Mouse (Mus musculus) cerebellum, postnatal 10 days (tissue): Measurements from ENCODE around the gene Dnajc10.

Experiments
- DNase-seq, 2 experiments: peaks; one replicate each; pipeline ENCODE4 v3.0.0; 2021; ENCODE audit warnings: mixed read lengths in 2 of 2

Dnajc10 gene

GRCm38 (mm10) chr2:80354531-80354930, 39.3 kb downstream of the Dnajc10 start:
- no peak for DNase-seq

GRCm38 (mm10) chr2:80356656-80357231, 41.5 kb downstream of the Dnajc10 start:
- DNase-seq = peak; percentile 26 to 51

GRCm38 (mm10) chr2:80371458-80371857, 56.2 kb downstream of the Dnajc10 start:
- no peak for DNase-seq

GRCm38 (mm10) chr2:80374892-80375291, 59.6 kb downstream of the Dnajc10 start:
- DNase-seq = no peak

GRCm38 (mm10) chr2:80379848-80380247, 64.6 kb downstream of the Dnajc10 start:
- no peak for DNase-seq

GRCm38 (mm10) chr2:80384447-80384846, 69.2 kb downstream of the Dnajc10 start:
- no peak for DNase-seq

GRCm38 (mm10) chr2:80386255-80386654, 71.0 kb downstream of the Dnajc10 start:
- no peak for DNase-seq

- no peak for DNase-seq
Observed at GRCm38 (mm10) chr2:80387668-80388067, 72.4 kb downstream of the Dnajc10 start.

- no peak for DNase-seq
Observed at GRCm38 (mm10) chr2:80388341-80388740, 73.1 kb downstream of the Dnajc10 start.

GRCm38 (mm10) chr2:80396057-80396456, 80.8 kb downstream of the Dnajc10 start:
- DNase-seq = no peak

GRCm38 (mm10) chr2:80396864-80397263, 81.6 kb downstream of the Dnajc10 start:
- no peak for DNase-seq

GRCm38 (mm10) chr2:80398595-80399099, 83.4 kb downstream of the Dnajc10 start:
- no peak for DNase-seq
